Mouse (Mus musculus): ENCODE results near the gene Olfr824. TPM values are rescaled to one million over a fixed set of nuclear protein-coding genes. Genes with fewer than 3 reads are reported as not detected.
"Not testable (repeated sequence)": the region's sequence is repeated elsewhere in the genome, so short reads cannot be mapped to it uniquely, and the experiment has no call there.

Olfr824 gene
- not detected in 2 replicates for polyA plus RNA-seq (2012; rRNA removed)

DNA sequence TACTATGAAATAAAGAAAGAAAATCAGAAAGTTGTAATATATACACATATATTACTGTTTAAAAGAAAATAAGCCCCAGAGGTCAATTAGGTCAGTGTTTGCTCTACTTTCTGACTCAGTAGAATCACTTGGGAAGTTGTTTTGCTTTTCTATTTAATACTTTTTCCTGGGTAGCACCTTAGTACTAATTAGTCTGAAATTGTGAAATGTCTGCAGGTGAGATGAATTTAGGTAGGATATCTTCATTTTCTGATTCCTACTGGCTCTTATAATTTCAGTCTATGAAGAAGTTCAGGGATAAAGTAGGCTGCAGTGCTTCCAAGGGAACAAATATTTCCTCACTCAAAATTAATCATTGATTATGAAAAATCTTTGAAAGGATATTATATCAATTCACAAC lies at the start of gene Olfr824:
TSS of gene Olfr824 (minus strand) at position 101 of the 400 bp plus-strand sequence.
- DNase-seq (ENCODE audit: low read depth) = not testable (repeated sequence)

DNA sequence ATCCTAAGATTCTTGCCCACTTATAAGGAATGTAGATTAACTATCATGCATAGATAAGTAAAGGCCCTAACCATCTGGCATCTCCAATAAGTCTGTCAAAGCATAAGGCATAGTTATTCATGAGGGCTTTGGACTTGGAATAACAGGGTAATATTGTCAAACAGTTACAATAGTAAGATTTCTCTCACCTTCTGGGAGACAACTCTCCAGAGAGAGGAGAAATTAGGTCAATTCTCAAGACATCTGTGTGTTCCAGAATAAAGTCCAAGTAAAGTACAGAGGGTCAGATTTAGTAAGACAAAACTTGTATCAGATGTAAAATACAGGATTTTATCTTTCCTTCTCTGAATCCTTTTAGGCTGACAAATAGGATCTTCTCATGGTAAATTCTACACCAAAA lies 36.9 kb upstream of the Olfr824 start, which contains the start of gene Olfr825:
TSS of gene Olfr825 (minus strand) at position 101 of the 400 bp plus-strand sequence.
- no peak for DNase-seq (ENCODE audit: low read depth)

DNA sequence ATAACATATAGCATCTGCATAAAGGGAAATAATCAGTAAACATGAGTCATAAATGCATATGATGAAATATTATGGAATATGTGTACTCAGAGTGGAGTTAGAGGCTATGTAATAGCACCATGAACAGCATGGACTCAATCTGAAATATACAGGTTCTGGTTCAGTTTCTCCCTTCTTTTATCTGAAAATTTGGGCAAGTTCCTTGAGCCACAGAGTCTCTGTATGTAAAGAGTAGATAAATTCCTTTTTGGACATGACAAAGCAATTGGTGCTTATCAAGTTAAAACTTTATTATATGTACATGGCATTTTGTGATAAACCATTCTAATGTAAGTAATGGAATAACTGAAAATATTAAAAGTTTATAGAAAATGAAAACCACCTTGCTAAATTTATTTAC lies 35.4 kb upstream of the Olfr824 start:
- DNase-seq (ENCODE audit: low read depth) = no peak

DNA sequence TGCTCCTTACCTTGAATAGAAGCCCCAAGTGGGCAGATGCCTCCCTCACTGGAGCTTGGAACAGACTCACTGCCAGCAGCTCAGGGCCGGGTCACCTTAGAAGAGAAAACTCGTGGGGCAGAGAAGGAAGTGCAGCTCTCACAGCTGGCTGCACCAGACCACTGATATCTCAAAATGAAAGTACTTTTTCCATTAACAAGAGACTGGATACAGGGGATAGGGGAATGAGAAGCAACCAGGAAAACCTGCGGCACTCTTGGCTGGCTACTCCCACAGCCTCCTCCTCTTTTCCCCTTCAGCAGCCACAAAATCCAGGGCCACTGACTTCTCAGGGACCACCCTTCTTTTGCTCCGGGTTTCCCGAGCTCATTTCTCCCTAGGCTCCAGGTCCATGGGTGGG lies 14.3 kb upstream of the Olfr824 start:
- no peak for DNase-seq (ENCODE audit: low read depth)

DNA sequence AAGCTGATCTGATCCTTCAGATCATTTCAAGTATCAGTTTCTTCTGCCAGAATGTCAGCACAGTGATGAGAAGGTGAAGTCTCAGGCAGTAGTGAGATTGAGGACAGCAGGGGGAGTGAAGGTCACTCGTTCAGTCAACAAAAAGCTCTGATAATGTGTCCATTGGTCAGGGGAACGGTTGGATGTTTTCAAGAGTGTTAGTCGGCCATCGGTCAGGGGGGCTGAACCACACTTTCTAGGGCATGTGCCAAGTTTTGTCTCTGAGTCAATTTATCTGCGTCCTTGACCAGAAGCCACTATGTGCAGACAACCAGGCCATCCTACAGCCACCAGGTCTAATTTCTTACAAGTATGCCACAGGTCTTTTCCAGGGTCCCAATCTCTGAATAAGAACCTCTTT lies 12.7 kb upstream of the Olfr824 start:
- not testable (repeated sequence) for DNase-seq (ENCODE audit: low read depth)

DNA sequence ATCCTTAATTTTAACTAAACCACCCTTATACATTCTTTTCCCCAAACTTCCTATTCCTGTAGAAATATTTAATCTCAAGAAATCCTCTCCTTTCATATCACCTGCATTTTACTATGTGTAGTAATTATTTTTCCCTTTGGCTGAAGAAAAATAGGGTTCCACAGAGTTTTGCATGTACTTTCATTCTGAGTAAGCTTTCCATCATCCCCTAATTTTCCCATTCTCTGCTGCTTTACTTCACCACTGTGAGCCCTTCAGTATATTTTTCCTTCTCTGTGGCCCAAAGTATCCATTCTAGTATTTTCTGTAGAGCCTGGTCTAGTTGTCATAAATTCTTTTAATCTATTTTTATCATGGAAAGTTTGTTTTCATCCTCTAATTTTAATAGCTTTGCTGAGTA lies 5.0 kb upstream of the Olfr824 start:
- DNase-seq (ENCODE audit: low read depth) = no peak

DNA sequence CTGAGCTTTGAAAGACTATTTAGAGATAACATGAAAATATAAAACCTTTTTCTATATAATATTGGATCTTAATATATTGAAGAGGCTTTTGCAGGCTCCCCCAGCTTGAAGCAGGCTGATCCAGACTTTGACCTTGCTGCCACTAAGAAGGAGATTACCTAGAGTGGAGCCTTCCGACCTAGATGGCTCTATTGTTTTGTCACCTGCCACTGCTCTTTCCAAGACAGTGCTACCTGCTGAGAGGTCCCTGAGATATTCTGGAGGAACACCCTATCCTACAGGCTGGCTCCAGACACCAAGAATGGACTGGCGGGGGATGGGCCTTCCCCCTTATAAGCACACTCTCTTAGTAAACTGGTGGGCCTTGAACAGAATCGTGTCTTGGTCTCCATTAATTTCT lies 13.8 kb downstream of the Olfr824 start:
- DNase-seq (ENCODE audit: low read depth) = not testable (repeated sequence)

DNA sequence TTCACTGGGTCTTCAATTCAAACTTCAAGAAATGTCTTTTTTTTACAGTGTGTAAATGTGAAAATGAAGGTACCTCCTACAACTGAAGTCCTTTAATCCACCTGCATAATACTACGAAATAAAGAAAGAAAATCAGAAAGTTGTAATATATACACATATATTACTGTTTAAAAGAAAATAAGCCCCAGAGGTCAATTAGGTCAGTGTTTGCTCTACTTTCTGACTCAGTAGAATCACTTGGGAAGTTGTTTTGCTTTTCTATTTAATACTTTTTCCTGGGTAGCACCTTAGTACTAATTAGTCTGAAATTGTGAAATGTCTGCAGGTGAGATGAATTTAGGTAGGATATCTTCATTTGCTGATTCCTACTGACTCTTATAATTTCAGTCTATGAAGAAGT lies 14.5 kb downstream of the Olfr824 start, which contains the start of gene Olfr823:
TSS of gene Olfr823 (minus strand) at position 101 of the 400 bp plus-strand sequence.
- not testable (repeated sequence) for DNase-seq (ENCODE audit: low read depth)

DNA sequence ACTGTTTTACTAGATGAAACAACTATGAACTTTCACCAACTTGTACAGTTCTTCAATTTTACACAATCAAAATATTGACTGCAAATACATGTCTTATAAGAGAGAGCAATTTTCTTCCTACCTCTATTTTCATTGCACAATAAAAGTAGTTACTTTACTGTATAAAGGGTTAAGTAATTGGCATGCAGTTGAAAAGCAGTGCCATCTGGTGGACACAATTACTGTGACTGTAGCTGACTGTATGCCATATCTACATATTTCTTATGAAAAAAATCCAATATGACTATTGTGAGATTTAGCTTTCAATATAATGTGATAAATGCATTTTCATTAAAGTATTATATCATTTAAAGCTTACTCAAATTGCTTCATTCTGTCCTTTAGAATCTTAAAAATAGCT lies 33.7 kb downstream of the Olfr824 start:
- DNase-seq (ENCODE audit: low read depth) = no peak

DNA sequence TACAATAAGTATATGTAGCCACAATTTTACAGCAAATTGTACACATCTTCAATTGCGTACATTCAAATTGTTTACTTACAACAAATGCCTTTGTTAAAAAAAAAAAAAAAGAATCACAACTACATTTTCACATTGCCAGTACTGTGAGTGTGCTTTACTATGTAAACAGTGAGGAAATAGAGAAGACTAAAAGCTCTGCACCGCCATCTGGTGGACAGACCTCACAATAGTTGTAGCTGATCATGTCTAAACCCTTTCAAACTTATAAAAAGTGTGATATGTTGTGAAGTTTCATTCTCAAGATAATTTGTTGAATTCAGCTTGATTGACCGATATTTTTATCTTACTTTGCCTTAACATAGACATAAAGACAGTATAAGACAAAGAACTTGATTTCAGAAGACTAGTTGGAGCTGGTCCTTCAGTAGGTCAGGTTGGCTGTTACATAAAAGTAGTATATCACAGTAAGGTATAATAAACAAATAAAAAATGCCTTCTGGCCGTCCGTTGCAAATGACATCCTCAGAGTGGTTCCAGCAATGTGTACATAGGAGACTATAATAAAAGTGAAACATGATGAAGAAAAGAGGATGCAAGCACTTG lies 36.9 kb downstream of the Olfr824 start:
- no peak for DNase-seq (ENCODE audit: low read depth)

Other genes starting within 250 kb of the Olfr824 start
- not detected in 2 replicates for gene Olfr815, start 224.1 kb downstream of the Olfr824 start, polyA plus RNA-seq (2012; rRNA removed)
- not detected in 2 replicates for gene Olfr816, start 214.4 kb downstream of the Olfr824 start, polyA plus RNA-seq (2012; rRNA removed)
- gene Olfr818, start 180.9 kb downstream of the Olfr824 start, polyA plus RNA-seq (2012; rRNA removed) = not detected in 2 replicates
- not detected in 2 replicates for gene Olfr819, start 162.7 kb downstream of the Olfr824 start, polyA plus RNA-seq (2012; rRNA removed)
- not detected in 2 replicates for gene Olfr247, start 153.9 kb downstream of the Olfr824 start, polyA plus RNA-seq (2012; rRNA removed)
- gene Gm10310, start 144.9 kb downstream of the Olfr824 start, polyA plus RNA-seq (2012; rRNA removed) = not detected in 2 replicates
- not detected in 2 replicates for gene Olfr820, start 117.4 kb downstream of the Olfr824 start, polyA plus RNA-seq (2012; rRNA removed)
- gene Olfr821, start 99.7 kb downstream of the Olfr824 start, polyA plus RNA-seq (2012; rRNA removed) = not detected in 2 replicates
- gene Olfr822, start 58.8 kb downstream of the Olfr824 start, polyA plus RNA-seq (2012; rRNA removed) = not detected in 2 replicates
- gene Olfr823, start 14.6 kb downstream of the Olfr824 start, polyA plus RNA-seq (2012; rRNA removed) = not detected in 2 replicates
- not detected in 2 replicates for gene Olfr825, start 36.8 kb upstream of the Olfr824 start, polyA plus RNA-seq (2012; rRNA removed)
- not detected in 2 replicates for gene Olfr826, start 54.2 kb upstream of the Olfr824 start, polyA plus RNA-seq (2012; rRNA removed)
- gene Olfr827, start 84.4 kb upstream of the Olfr824 start, polyA plus RNA-seq (2012; rRNA removed) = not detected in 2 replicates
- not detected in 2 replicates for gene Neurod4, start 150.2 kb upstream of the Olfr824 start, polyA plus RNA-seq (2012; rRNA removed)
- 0.26 and 0.61 TPM in 2 replicates for gene Tespa1, start 192.9 kb upstream of the Olfr824 start, polyA plus RNA-seq (2012; rRNA removed)